ENCODE assay signal across 9 mouse cellular contexts in genomic region chr17:26638655-26639054, GRCm38 (mm10). TPM values are rescaled to one million over a fixed set of nuclear protein-coding genes. Genes with fewer than 3 reads are reported as not detected.
A peak's percentile ranks its signal among the peaks of the same experiment; 100 is the strongest.
DNase-seq lines count a peak whose midpoint lies in the region; ATAC-seq and TF ChIP-seq lines count a peak whose summit lies in the region.
"Had no signal": no experiment of that assay in that cellular context is flagged by ENCODE, and none has a peak within 500 bp of the region (broad histone marks: within the 10 kb centered on the region; RNA-seq: fewer than 3 reads in every experiment).

No protein-coding gene starts in this region.

- peak overlapping the region; percentile 41 for H3K4me3 ChIP-seq in gastrocnemius, adult 2 months
- H3K4me3 ChIP-seq in limb, embryonic 13.5 days, result no peak overlapping the region
- H3K4me3 ChIP-seq in midbrain, postnatal 0 days (ENCODE audit: low read depth, low read length), result no peak overlapping the region
- H3K4me3 ChIP-seq in stomach, embryonic 15.5 days (replicated peaks), result no peak overlapping the region
- H3K4me3 ChIP-seq: embryonic facial prominence, embryonic 13.5 days had no signal

- DNase-seq in right cerebral cortex, adult 2 months (ENCODE audit: low spot score in 2 of 2), result peak; percentile 79
- DNase-seq in right cerebral cortex, postnatal 25 days, result no peak
- peak; percentile 93 to 95 for DNase-seq in cerebellum, postnatal 14 days
- peak; percentile 89 for DNase-seq in gastrocnemius, adult 2 months
- peak; percentile 83 for DNase-seq in induced T-regulatory cell, adult 2 months (ENCODE audit: low read depth)
- peak; percentile 82 for DNase-seq in midbrain, postnatal 0 days (ENCODE audit: low spot score)

- H3K36me3 ChIP-seq in limb, embryonic 13.5 days, result peaks cover 95% of the 10 kb centered on the region
- peaks cover 70% of the 10 kb centered on the region for H3K36me3 ChIP-seq in midbrain, postnatal 0 days (ENCODE audit: insufficient read depth, low read length)
- peaks cover 33% of the 10 kb centered on the region for H3K36me3 ChIP-seq in stomach, embryonic 15.5 days

- no peaks in the 10 kb centered on the region for H3K27me3 ChIP-seq in limb, embryonic 13.5 days
- no peaks in the 10 kb centered on the region for H3K27me3 ChIP-seq in midbrain, postnatal 0 days (ENCODE audit: insufficient read depth, low read length)
- no peaks in the 10 kb centered on the region for H3K27me3 ChIP-seq in stomach, embryonic 15.5 days (replicated peaks)
- H3K27me3 ChIP-seq: embryonic facial prominence, embryonic 13.5 days had no signal

- H3K4me2 ChIP-seq in limb, embryonic 13.5 days (replicated peaks), result no peak overlapping the region
- no peak overlapping the region for H3K4me2 ChIP-seq in midbrain, postnatal 0 days (ENCODE audit: low read depth, low read length, poor library complexity, severe bottlenecking)
- no peak overlapping the region for H3K4me2 ChIP-seq in stomach, embryonic 15.5 days
- H3K4me2 ChIP-seq: embryonic facial prominence, embryonic 13.5 days had no signal

- peak overlapping the region; percentile 78 for H3K27ac ChIP-seq in gastrocnemius, adult 2 months
- H3K27ac ChIP-seq in limb, embryonic 13.5 days, result no peak overlapping the region
- no peak overlapping the region for H3K27ac ChIP-seq in midbrain, postnatal 0 days (ENCODE audit: low read depth, low read length)
- H3K27ac ChIP-seq in stomach, embryonic 15.5 days, result no peak overlapping the region
- H3K27ac ChIP-seq: embryonic facial prominence, embryonic 13.5 days had no signal

- H3K9me3 ChIP-seq in limb, embryonic 13.5 days, result no peaks in the 10 kb centered on the region
- no peaks in the 10 kb centered on the region for H3K9me3 ChIP-seq in midbrain, postnatal 0 days (ENCODE audit: low read length)
- H3K9me3 ChIP-seq in stomach, embryonic 15.5 days, result no peaks in the 10 kb centered on the region
- H3K9me3 ChIP-seq: embryonic facial prominence, embryonic 13.5 days had no signal

- H3K9ac ChIP-seq in limb, embryonic 13.5 days, result no peak overlapping the region
- H3K9ac ChIP-seq in midbrain, postnatal 0 days (replicated peaks; ENCODE audit: low read length, poor library complexity, severe bottlenecking), result no peak overlapping the region
- no peak overlapping the region for H3K9ac ChIP-seq in stomach, embryonic 15.5 days
- H3K9ac ChIP-seq: embryonic facial prominence, embryonic 13.5 days had no signal

- 20% methylated on average over 7 of the region's 7 CpGs for WGBS in limb, embryonic 13.5 days
- 24% methylated on average over 7 of the region's 7 CpGs for WGBS in midbrain, postnatal 0 days
- WGBS in stomach, embryonic 15.5 days, result 22% methylated on average over 7 of the region's 7 CpGs

- no peaks in the 10 kb centered on the region for H3K4me1 ChIP-seq in limb, embryonic 13.5 days
- no peaks in the 10 kb centered on the region for H3K4me1 ChIP-seq in midbrain, postnatal 0 days (ENCODE audit: insufficient read depth, low read length)
- H3K4me1 ChIP-seq in stomach, embryonic 15.5 days, result no peaks in the 10 kb centered on the region; the same call in 1 of the 2 replicates
- H3K4me1 ChIP-seq: embryonic facial prominence, embryonic 13.5 days had no signal

- peak; percentile 99 for TF ChIP-seq CTCF in gastrocnemius, adult 2 months (IDR thresholded peaks at IDR 0.05)
- peak; percentile 93 for TF ChIP-seq CTCF in midbrain, postnatal 0 days (IDR thresholded peaks at IDR 0.05)

- ATAC-seq in limb, embryonic 13.5 days (ENCODE audit: low FRiP score, low read depth), result peak; percentile 60; the same call in 1 of the 2 replicates
- ATAC-seq in midbrain, postnatal 0 days (ENCODE audit: low FRiP score), result no peak
- ATAC-seq in stomach, embryonic 15.5 days (ENCODE audit: insufficient read depth, low FRiP score, low read depth), result 0 out of 2 replicates have a peak, but pooled peaks have one; percentile 57

- intact Hi-C loops in gastrocnemius, adult 2 months (cut with DNase I), result loop anchor here (1.0 to 10.0 kb wide), 5 partner anchors 41 to 324 kb away; partner anchors contain the start of genes Dusp1 and Ergic1

RNA-seq across cellular contexts. Expression of gene Atp6v0e, which starts 24.4 kb away (rescaled TPM):
- total RNA-seq in gastrocnemius, adult 2 months (2021), result 10 to 100 TPM; 28.7 to 31.2 TPM
- polyA plus RNA-seq in limb, embryonic 13.5 days (2015; fragmentation: Nextera tagmentation; extraction: Ambion mirVana), result 161 and 174 TPM in 2 replicates
- total RNA-seq in midbrain, postnatal 0 days (2014; rRNA removed), result 45.0 and 85.3 TPM in 2 replicates
- polyA plus RNA-seq in midbrain, postnatal 0 days (2015; fragmentation: Nextera tagmentation; extraction: Ambion mirVana), result 80.6 and 86.8 TPM in 2 replicates
- polyA plus RNA-seq in stomach, embryonic 15.5 days (2015; fragmentation: Nextera tagmentation; extraction: Ambion mirVana), result 231 and 255 TPM in 2 replicates
